Mouse (Mus musculus) left cerebral cortex, adult 11 months (tissue): ENCODE measurements around the gene Rasgrp1.

ENCODE experiments used
- DNase-seq: peaks from one replicate; pipeline ENCODE4 v3.0.0; 2022; ENCODE audit warnings: low spot score

Rasgrp1 gene

DNA sequence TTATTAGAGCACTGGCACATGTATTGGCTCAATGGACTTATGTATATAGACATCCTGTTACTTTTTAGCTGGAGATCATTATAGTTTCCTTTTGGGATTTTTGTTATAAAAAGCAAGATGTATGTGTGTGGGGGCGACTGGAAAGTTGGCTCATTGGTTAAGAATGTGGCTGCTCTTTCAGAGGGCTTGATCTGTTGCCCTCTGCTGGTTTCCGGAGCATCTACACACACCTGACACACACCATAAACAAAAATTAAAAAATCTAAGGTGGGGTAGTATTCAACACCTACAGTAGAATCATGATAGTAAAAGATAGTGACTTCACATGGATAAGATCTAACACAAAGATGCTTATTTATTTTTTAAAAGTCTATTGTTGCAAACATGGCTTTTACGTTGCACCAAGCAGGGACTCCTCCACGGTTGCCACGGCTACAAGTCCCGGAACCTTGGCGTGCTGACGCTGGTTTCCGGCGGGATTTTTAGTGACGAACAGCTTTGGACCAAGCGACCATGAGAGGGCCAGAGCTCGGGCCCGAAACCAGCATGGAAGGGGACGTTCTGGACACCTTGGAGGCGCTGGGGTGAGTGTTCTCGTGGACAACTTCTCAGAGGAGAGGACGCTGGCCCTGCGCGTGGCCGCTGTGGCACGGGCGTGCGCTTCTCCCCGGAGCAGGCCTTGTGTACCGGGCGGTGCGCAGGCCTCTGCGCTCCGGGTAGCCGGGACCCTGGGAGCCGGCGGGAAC lies 93.4 kb downstream of the Rasgrp1 start, which contains the start of gene Fam98b:
Gene Fam98b (plus strand): TSS at position 485 of the 746 bp plus-strand sequence.
- peak; percentile 79 for DNase-seq

DNA sequence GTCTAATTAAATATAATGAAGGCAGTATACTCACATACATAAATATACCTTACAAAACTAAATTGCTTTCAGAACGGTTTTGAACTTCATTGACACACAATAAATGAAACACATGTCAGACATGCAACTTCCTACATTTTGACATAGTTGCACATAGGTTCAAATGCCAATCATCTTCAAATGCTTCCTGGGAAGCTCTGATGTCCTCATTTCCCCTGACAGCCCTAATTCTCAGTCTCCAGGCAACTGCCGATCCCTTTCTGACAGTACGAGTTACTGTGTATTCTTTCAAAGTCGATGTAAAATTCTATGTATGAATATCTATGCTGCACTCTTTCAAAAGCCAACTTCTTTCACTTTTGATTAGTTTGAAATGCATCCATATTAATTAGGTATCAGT lies 100.8 kb downstream of the Rasgrp1 start:
- no peak for DNase-seq

DNA sequence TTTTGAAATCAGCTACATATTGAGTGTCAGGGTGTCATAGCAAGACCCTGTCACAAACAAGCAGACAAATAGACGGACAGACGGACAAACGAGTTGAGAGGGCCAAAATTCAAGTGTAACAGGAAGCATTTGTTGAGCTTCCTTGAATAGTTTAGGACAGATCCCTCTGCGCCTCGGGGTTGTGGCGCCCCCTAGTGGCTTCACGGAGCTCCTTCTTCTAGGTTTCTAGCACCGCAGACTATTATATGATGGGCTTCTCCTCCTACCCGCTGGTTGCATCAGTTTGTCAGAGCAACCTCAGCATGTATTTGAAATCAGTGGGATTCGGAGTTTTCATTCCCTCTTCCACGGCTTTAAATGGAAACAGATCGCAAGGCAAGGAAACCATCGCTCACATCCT lies 111.5 kb downstream of the Rasgrp1 start:
- peak; percentile 71 for DNase-seq

DNA sequence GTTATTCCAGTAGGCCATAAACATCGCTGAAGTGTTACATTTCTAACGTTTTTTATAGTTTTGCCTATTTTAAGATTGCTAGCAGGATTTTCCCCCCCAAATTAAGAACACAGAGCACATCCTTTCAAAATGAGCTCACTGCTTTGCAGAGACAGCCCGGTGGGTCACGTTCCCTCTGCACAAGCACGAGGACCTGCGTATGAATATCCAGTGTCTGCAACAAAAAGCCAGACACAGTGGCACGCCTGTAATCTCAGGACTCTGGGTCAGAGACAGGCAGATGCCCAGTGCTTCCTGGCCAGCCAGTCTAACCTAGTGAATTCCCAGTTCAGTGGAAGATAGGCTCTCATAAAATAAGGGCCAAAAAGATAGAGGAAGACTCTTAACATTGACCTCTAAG lies 112.5 kb downstream of the Rasgrp1 start:
- no peak for DNase-seq
